Mouse (Mus musculus) embryonic facial prominence, embryonic 13.5 days (tissue): Measurements from ENCODE around the gene Sestd1. TPM values are rescaled to one million over a fixed set of nuclear protein-coding genes. Genes with fewer than 3 reads are reported as not detected.

Experiments used
- ATAC-seq: fragments of 200-750 bp; cut with Nextera tagmentation; 2 replicates; pipeline ENCODE4 v1.8.0; 2017; ENCODE audit warnings: low read depth; ENCODE audit not compliant: insufficient number of reproducible peaks, insufficient read depth, low FRiP score, low TSS enrichment
- H3K27ac ChIP-seq: fragments of 300-500 bp; sonication (generic); 2 replicates; pipeline ENCODE4 v1.5.1; 2015; ENCODE audit warnings: moderate library complexity, mild to moderate bottlenecking, inconsistent platforms
- H3K27me3 ChIP-seq: fragments of 300-500 bp; sonication (generic); 2 replicates; pipeline ENCODE4 v1.6.1; 2015; ENCODE audit warnings: mild to moderate bottlenecking, inconsistent platforms
- H3K36me3 ChIP-seq: fragments of 300-500 bp; sonication (generic); 2 replicates; pipeline ENCODE4 v1.6.1; 2015; ENCODE audit warnings: mild to moderate bottlenecking, inconsistent platforms
- H3K4me1 ChIP-seq: fragments of 300-500 bp; sonication (generic); 2 replicates; pipeline ENCODE4 v1.6.1; 2015; ENCODE audit warnings: inconsistent platforms
- H3K4me2 ChIP-seq: fragments of 300-500 bp; sonication (generic); 2 replicates; pipeline ENCODE4 v1.6.1; 2015; ENCODE audit warnings: moderate library complexity, mild to moderate bottlenecking, inconsistent platforms
- H3K4me3 ChIP-seq: fragments of 300-500 bp; sonication (generic); 2 replicates; pipeline ENCODE4 v1.5.1; 2015; ENCODE audit warnings: mild to moderate bottlenecking, inconsistent platforms
- H3K9ac ChIP-seq: fragments of 300-500 bp; sonication (generic); 2 replicates; pipeline ENCODE4 v1.6.1; 2015; ENCODE audit warnings: mild to moderate bottlenecking, inconsistent platforms
- H3K9me3 ChIP-seq: fragments of 300-500 bp; sonication (generic); 2 replicates; pipeline ENCODE4 v1.6.1; 2016; ENCODE audit warnings: inconsistent platforms
- WGBS: fragments of 180-500 bp; shearing (Covaris S2); methylation state at CpG from one replicate; pipeline ENCODE4 v1.1.7; 2015; ENCODE audit warnings: mixed read lengths; 5-methylcytosine and 5-hydroxymethylcytosine counted together
- polyA plus RNA-seq: library from polyadenylated mRNA; unstranded; fragments of >200 nt; fragmentation: Nextera tagmentation; extraction: Ambion mirVana; gene quantifications from 2 replicates; pipeline ENCODE4 v1.2.1, GENCODE M21; 2015

Gene Sestd1
- polyA plus RNA-seq, result 13.1 and 18.7 TPM in 2 replicates

DNA sequence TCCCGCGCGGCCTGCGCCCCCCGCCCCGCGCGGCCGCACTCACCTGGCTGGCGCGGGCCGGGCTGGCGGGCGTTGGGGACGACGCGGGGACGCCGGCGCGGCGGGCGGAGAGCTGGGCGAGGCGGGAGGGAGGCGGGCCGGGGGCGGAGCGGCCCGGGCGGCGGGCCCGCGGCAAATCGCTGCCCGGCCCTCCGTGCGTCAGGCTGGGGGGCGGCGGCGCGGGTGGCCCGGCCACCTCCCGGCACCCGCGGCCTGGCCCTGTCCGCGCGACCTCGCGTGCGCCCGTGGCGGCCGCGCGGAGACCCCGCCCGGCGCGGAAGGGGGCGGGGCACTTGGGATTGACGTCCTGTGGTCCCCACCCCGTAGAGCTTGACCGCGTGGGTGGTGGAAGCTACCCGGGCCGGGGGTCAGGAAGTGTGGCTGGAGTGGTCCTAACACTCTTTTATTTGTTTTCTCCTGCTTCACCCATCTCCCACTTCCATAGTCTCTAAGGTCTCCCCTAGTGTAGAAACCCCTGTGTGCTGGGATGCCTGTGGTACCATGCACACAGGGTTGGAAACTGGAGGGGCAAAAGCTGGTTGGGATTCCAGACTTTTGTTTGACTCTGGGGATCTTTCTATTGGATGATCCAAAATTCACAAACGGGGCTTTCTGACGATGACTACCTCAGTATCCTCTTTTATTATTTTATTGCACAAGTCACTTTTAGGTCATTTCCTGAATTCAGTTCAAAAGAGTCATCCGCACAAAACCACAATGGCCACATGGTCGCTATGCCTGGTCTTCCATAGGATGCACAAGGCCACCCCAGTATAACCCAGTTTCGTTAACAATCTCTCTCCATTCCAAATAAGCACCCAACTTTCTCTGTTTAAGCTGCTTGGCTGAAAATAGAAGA is at the start of gene Sestd1:
TSS of gene Sestd1 (minus strand) at position 81 of the 898 bp plus-strand sequence.
- H3K4me2 ChIP-seq, result peak within 1 kb of the TSS; percentile 74
- peak within 1 kb of the TSS; percentile 97 for H3K9ac ChIP-seq
- H3K27ac ChIP-seq, result peak within 1 kb of the TSS; percentile 75
- no peaks in the 10 kb centered on the region for H3K27me3 ChIP-seq
- ATAC-seq, result peak; percentile 84
- 13% methylated on average over 22 of the region's 73 CpGs for WGBS
- H3K9me3 ChIP-seq, result no peaks in the 10 kb centered on the region
- H3K4me3 ChIP-seq, result peak within 1 kb of the TSS; percentile 83
- peaks cover 7% of the 10 kb centered on the region; the same call in 1 of the 2 replicates for H3K4me1 ChIP-seq
- peaks cover 3% of the 10 kb centered on the region; the same call in 1 of the 2 replicates for H3K36me3 ChIP-seq

GRCm38 (mm10) chr2:77327246-77327645 is 46.9 kb upstream of the Sestd1 start:
- H3K36me3 ChIP-seq, result no peaks in the 10 kb centered on the region
- H3K4me2 ChIP-seq, result no peak overlapping the region
- WGBS, result 89% methylated on average over 3 of the region's 3 CpGs
- no peaks in the 10 kb centered on the region for H3K9me3 ChIP-seq
- H3K4me1 ChIP-seq, result peaks cover 14% of the 10 kb centered on the region
- no peak for ATAC-seq
- H3K27me3 ChIP-seq, result no peaks in the 10 kb centered on the region
- no peak overlapping the region for H3K4me3 ChIP-seq
- no peak overlapping the region for H3K9ac ChIP-seq
- no peak overlapping the region for H3K27ac ChIP-seq

GRCm38 (mm10) chr2:77323739-77324138 is 43.3 kb upstream of the Sestd1 start:
- Histone ChIP-seq H3K27ac (peak overlapping the region; percentile 48; the same call in 1 of the 2 replicates), H3K4me1 (peaks cover 14% of the 10 kb centered on the region), H3K4me2 (peak overlapping the region; percentile 20; the same call in 1 of the 2 replicates), H3K36me3 (no peaks in the 10 kb centered on the region), H3K9me3 (peaks cover 4% of the 10 kb centered on the region; the same call in 1 of the 2 replicates), H3K9ac (no peak overlapping the region), H3K27me3 (no peaks in the 10 kb centered on the region), H3K4me3 (no peak overlapping the region)
- 9% methylated on average over 6 of the region's 6 CpGs for WGBS
- no peak for ATAC-seq

DNA sequence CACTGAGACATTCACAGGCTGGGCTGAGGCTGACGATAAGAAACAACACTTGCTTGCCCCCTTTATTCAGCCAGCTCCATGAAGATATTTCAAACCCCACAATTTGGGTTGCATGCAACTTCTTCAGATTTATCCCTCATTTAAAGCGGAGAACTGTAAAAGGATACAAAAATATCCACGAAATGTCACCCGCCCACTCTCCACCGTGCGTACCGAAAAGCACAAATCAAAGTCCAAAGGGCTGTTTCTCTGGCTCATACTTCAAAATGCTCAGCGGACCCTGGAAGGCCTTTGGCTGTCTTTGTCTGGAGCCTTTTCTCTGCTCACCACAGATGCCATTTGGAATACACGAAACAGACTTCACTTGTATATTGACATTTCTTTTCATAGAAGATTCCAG is 42.8 kb upstream of the Sestd1 start:
- Histone ChIP-seq H3K4me1 (peaks cover 14% of the 10 kb centered on the region), H3K36me3 (no peaks in the 10 kb centered on the region), H3K27ac (peak overlapping the region; percentile 48; the same call in 1 of the 2 replicates), H3K9me3 (peaks cover 4% of the 10 kb centered on the region; the same call in 1 of the 2 replicates), H3K9ac (no peak overlapping the region), H3K27me3 (no peaks in the 10 kb centered on the region), H3K4me2 (no peak overlapping the region), H3K4me3 (no peak overlapping the region)
- ATAC-seq, result no peak
- WGBS, result 38% methylated on average over 9 of the region's 9 CpGs

DNA sequence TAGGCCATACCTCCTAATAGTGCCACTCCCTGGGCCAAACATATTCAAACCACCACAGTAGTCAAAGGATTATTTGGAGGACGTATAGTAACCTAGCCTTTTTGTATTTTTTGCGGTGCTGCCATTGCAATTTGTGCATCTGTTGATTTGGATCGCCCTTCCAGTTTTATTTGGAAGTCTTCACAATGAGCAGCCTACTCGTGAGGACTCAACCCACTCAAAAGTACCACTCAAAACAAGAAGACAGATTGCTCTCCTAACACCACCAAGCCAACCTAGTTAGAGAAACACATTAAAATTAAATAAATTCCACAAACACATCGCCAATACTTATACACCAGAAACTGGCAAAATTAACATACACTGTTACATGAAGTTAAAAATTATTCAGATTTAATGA is 38.8 kb upstream of the Sestd1 start:
- Histone ChIP-seq H3K9ac (no peak overlapping the region), H3K36me3 (no peaks in the 10 kb centered on the region), H3K27me3 (no peaks in the 10 kb centered on the region), H3K9me3 (peaks cover 4% of the 10 kb centered on the region; the same call in 1 of the 2 replicates), H3K4me1 (peaks cover 14% of the 10 kb centered on the region), H3K4me3 (no peak overlapping the region), H3K27ac (no peak overlapping the region), H3K4me2 (no peak overlapping the region)
- no peak for ATAC-seq
- 92% methylated on average over 5 of the region's 5 CpGs for WGBS

DNA sequence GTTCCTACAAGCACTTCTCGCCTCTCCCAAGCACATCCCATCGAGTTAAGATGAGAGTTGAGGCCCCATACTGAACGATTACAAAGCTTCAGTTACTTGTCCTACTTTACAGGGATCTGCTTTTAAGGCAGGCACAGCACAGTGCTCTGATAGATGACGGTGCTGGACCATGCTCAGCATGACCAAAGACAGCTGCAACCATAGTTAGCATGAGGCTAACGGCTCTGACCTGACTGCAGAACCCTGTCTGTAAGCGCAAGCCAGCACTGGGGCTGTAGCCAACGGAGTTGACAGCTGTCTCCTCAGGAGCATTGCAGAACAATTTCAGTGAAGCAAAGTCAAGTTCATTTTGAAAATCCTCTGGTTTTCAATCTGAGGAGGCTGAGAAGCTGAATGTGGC is 36.6 kb upstream of the Sestd1 start:
- WGBS, result 56% methylated on average over 7 of the region's 7 CpGs
- no peaks in the 10 kb centered on the region for H3K27me3 ChIP-seq
- no peak for ATAC-seq

DNA sequence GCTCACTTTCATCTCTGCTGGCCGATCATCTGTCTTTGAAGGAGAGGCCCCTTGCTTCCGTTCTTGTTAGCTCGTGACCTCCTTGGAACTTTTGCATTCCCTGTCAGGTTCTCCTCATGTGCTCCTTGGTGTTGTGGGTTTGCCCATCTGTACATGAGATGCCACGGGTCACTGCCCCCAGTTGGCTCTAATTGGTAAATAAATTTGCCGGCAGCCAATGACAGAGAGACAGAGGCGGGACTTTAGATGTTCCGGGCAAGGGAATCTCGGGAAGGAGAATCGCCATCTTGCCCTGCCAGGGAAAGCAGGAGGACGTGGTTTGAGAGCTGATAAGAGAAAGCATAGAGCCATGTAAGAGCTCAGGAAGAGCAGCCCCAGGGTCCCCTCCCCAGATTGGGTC is 33.5 kb upstream of the Sestd1 start:
- Histone ChIP-seq H3K36me3 (no peaks in the 10 kb centered on the region), H3K27me3 (no peaks in the 10 kb centered on the region), H3K9me3 (no peaks in the 10 kb centered on the region), H3K27ac (no peak overlapping the region), H3K4me3 (no peak overlapping the region), H3K4me2 (no peak overlapping the region), H3K9ac (no peak overlapping the region), H3K4me1 (no peaks in the 10 kb centered on the region)
- whole genome bisulfite sequencing, result 91% methylated on average over 10 of the region's 10 CpGs
- ATAC-seq, result no peak

More for the DNA sequence above, 36.6 kb upstream of the Sestd1 start:
- no peak overlapping the region for H3K4me2 ChIP-seq
- H3K9ac ChIP-seq, result no peak overlapping the region
- no peak overlapping the region for H3K27ac ChIP-seq
- no peaks in the 10 kb centered on the region for H3K4me1 ChIP-seq
- H3K9me3 ChIP-seq, result peaks cover 4% of the 10 kb centered on the region; the same call in 1 of the 2 replicates
- no peaks in the 10 kb centered on the region for H3K36me3 ChIP-seq
- no peak overlapping the region for H3K4me3 ChIP-seq

DNA sequence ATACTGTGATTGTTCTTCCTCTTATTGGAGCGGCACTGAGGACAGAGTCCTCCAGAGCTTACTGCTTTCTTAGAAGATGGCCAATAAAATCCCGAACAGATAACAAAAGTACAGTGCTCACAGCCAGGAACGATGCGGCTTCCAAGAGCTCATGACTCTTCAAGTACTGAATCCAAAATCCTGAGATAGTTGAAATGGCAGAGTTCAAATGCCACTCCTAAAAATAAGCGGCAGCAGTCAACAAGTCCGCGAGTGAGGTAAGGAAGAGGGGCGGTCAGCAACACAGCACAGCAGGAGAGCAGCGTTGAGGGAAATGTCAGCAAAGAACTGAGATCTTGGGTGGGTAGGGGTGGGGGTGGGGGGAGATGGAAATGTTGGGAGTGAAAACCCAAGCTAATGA is 32.2 kb upstream of the Sestd1 start:
- Histone ChIP-seq H3K4me3 (no peak overlapping the region), H3K9me3 (no peaks in the 10 kb centered on the region), H3K36me3 (no peaks in the 10 kb centered on the region), H3K9ac (no peak overlapping the region), H3K27me3 (no peaks in the 10 kb centered on the region), H3K4me2 (no peak overlapping the region), H3K27ac (no peak overlapping the region), H3K4me1 (no peaks in the 10 kb centered on the region)
- ATAC-seq, result no peak
- WGBS, result 84% methylated on average over 9 of the region's 9 CpGs

- Histone ChIP-seq H3K4me1 (no peaks in the 10 kb centered on the region), H3K36me3 (no peaks in the 10 kb centered on the region), H3K4me3 (no peak overlapping the region), H3K4me2 (no peak overlapping the region), H3K27ac (no peak overlapping the region), H3K9me3 (no peaks in the 10 kb centered on the region), H3K27me3 (no peaks in the 10 kb centered on the region), H3K9ac (no peak overlapping the region)
- no peak for ATAC-seq
- 54% methylated on average over 7 of the region's 7 CpGs for WGBS
These were observed 28.9 kb upstream of the Sestd1 start for GRCm38 (mm10) chr2:77309313-77309712.

DNA sequence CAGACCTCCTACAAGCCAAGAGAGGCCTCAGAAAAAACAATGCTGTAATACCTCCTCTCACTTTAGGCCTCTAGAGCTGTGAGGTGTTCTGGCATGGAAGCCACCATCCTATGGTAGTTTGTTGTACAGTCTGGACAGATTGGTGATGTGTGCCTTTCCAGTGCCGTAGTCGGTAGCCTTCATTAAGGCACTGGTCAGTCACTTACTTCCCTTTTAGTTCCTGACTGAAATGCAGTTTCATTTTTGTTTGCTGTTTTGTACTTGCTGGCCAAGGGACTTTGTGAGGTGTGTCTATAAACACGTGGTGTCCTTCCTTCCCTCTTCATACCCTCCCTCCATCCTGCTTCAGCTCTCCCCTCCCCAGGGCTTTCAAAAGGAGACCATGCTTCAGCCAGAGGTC is 24.1 kb upstream of the Sestd1 start:
- WGBS, result 70% methylated on average over 3 of the region's 3 CpGs

GRCm38 (mm10) chr2:77303716-77304115 is 23.3 kb upstream of the Sestd1 start:
- Histone ChIP-seq H3K36me3 (no peaks in the 10 kb centered on the region), H3K4me2 (no peak overlapping the region), H3K4me1 (no peaks in the 10 kb centered on the region), H3K4me3 (no peak overlapping the region), H3K27ac (no peak overlapping the region), H3K27me3 (no peaks in the 10 kb centered on the region), H3K9me3 (no peaks in the 10 kb centered on the region), H3K9ac (no peak overlapping the region)
- 68% methylated on average over 3 of the region's 3 CpGs for WGBS
- no peak for ATAC-seq

More for the DNA sequence above, 24.1 kb upstream of the Sestd1 start:
- no peaks in the 10 kb centered on the region for H3K27me3 ChIP-seq
- H3K4me3 ChIP-seq, result no peak overlapping the region
- no peak overlapping the region for H3K9ac ChIP-seq
- ATAC-seq, result no peak
- H3K36me3 ChIP-seq, result no peaks in the 10 kb centered on the region
- no peaks in the 10 kb centered on the region for H3K4me1 ChIP-seq
- H3K27ac ChIP-seq, result no peak overlapping the region
- H3K9me3 ChIP-seq, result no peaks in the 10 kb centered on the region
- H3K4me2 ChIP-seq, result no peak overlapping the region
